8 mouse cellular contexts compared by ENCODE assay signal in the genomic region with DNA sequence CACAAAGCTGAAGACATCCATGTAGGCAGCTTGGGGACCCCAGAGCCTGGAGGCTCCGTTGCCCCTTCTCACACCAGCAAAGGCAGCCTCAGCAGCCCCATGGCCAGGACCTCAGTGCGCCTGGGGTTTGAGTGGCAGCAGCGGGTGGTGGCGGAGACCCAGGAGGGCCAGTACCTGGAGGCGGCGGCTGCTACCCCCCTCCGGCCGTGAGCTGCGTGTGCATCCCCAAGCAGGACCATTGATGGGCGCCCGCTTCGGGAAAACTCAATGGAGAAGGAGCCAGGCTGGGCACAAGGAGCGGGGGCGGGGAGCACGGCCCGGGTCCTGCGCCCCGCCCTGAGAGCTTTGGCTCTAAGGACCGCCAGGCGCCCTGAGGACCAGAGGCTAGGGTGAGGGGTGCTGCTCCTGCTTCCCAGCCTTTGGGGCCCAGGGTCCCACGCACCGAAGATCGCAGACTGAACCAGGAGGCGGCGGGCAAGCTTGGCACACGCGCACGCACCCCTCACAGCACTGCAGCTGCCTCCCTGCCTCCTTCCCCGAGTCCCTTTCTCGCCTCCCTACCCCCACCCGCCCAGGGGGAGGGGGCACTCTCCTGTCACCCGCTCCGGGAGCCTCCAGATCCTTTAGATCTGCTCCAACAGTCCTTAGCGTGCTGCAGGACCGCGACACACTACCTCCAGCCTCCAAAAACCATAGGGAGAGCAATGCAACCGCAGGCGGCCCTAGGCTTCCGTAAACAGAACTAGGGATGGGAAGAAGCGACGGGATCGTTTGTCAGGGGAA.
DNase-seq lines count a peak whose midpoint lies in the region; ATAC-seq and TF ChIP-seq lines count a peak whose summit lies in the region.

No protein-coding gene starts in this region.

- intact Hi-C loops in left cerebral cortex, postnatal 4 days (cut with DNase I): loop anchor here (10.0 kb wide), 1 partner anchor 522 kb away; no protein-coding TSS in a partner anchor

- peak overlapping the region; percentile 42 for H3K4me3 ChIP-seq in heart, embryonic 11.5 days (ENCODE audit: low read depth, low read length)
- peak overlapping the region; percentile 60 to 62 for H3K4me3 ChIP-seq in ES-E14 (ENCODE audit: insufficient read depth in 1 of 2, low read depth in 1 of 2, low read length in 2 of 2, poor library complexity in 1 of 2, severe bottlenecking in 1 of 2)
- H3K4me3 ChIP-seq in hindbrain, embryonic 11.5 days (ENCODE audit: low read depth, low read length): peak overlapping the region; percentile 40

- H3K36me3 ChIP-seq in heart, embryonic 11.5 days (ENCODE audit: control insufficient read depth, insufficient read depth, low read length): no peaks in the 10 kb centered on the region
- H3K36me3 ChIP-seq in ES-E14 (ENCODE audit: control insufficient read depth, insufficient read depth, low read length, poor library complexity, severe bottlenecking): no peaks in the 10 kb centered on the region
- no peaks in the 10 kb centered on the region for H3K36me3 ChIP-seq in hindbrain, embryonic 11.5 days (ENCODE audit: control insufficient read depth, insufficient read depth, low read length)

- no peak for DNase-seq in heart, postnatal 4 days
- no peak for DNase-seq in ES-E14 (ENCODE audit: low read depth, low spot score)
- DNase-seq in cerebellum, postnatal 36 days: peak; percentile 16 to 19
- peak; percentile 46 for DNase-seq in hindbrain, embryonic 11.5 days (ENCODE audit: low spot score)
- peak; percentile 32 for DNase-seq in left cerebral cortex, postnatal 4 days
- DNase-seq in right cerebral cortex, postnatal 10 days (ENCODE audit: low spot score in 2 of 2): peak; percentile 51 to 59
- no peak for DNase-seq in yolk sac, embryonic 10.5 days (ENCODE audit: low spot score)

- no peak overlapping the region for H3K27ac ChIP-seq in heart, embryonic 11.5 days (ENCODE audit: low read depth, low read length)
- no peak overlapping the region for H3K27ac ChIP-seq in ES-E14 (ENCODE audit: insufficient read depth, low read depth, low read length, poor library complexity, severe bottlenecking)
- H3K27ac ChIP-seq in hindbrain, embryonic 11.5 days (ENCODE audit: low read depth, low read length): no peak overlapping the region

- peaks cover 26% of the 10 kb centered on the region for H3K27me3 ChIP-seq in heart, embryonic 11.5 days (ENCODE audit: control insufficient read depth, insufficient read depth, low read length)
- peaks cover 32% of the 10 kb centered on the region for H3K27me3 ChIP-seq in hindbrain, embryonic 11.5 days (ENCODE audit: control insufficient read depth, insufficient read depth, low read length)

- in situ Hi-C loops in ES-E14 (cut with MboI; ENCODE audit: low sequenced_read_pairs in 2 of 2, unreplicated experiment in 2 of 2): no loop called here

- no peaks in the 10 kb centered on the region for H3K9me3 ChIP-seq in heart, embryonic 11.5 days (replicated peaks; ENCODE audit: control insufficient read depth, low read length)
- H3K9me3 ChIP-seq in ES-E14 (ENCODE audit: control insufficient read depth, insufficient read depth, low read depth, low read length): no peaks in the 10 kb centered on the region
- H3K9me3 ChIP-seq in hindbrain, embryonic 11.5 days (ENCODE audit: control insufficient read depth, low read length): no peaks in the 10 kb centered on the region

- no peaks in the 10 kb centered on the region for H3K4me1 ChIP-seq in heart, embryonic 11.5 days (ENCODE audit: control insufficient read depth, insufficient read depth, low read length)
- H3K4me1 ChIP-seq in ES-E14 (ENCODE audit: control insufficient read depth in 2 of 2, insufficient read depth in 2 of 2, low read length in 2 of 2, poor library complexity in 1 of 2): no peaks in the 10 kb centered on the region
- no peaks in the 10 kb centered on the region for H3K4me1 ChIP-seq in hindbrain, embryonic 11.5 days (replicated peaks; ENCODE audit: control insufficient read depth, insufficient read depth, low read length)

- no peak for ATAC-seq in heart, embryonic 11.5 days (replicated peaks; ENCODE audit: insufficient number of reproducible peaks, low FRiP score, low TSS enrichment)
- peak; percentile 88 for ATAC-seq in hindbrain, embryonic 11.5 days (ENCODE audit: low FRiP score)

- H3K4me2 ChIP-seq in heart, embryonic 11.5 days: peak overlapping the region; percentile 77
- peak overlapping the region; percentile 77 for H3K4me2 ChIP-seq in hindbrain, embryonic 11.5 days (replicated peaks; ENCODE audit: low read depth, low read length)

- WGBS in heart, embryonic 11.5 days (ENCODE audit: insufficient replicate concordance): 14% methylated on average over 40 of the region's 42 CpGs
- 11% methylated on average over 27 of the region's 42 CpGs for WGBS in hindbrain, embryonic 11.5 days

- H3K9ac ChIP-seq in heart, embryonic 11.5 days (ENCODE audit: low read depth, low read length): no peak overlapping the region
- peak overlapping the region; percentile 12; the same call in 1 of the 2 replicates for H3K9ac ChIP-seq in ES-E14 (ENCODE audit: insufficient read depth, low read depth, low read length, poor library complexity, severe bottlenecking)
- peak overlapping the region; percentile 42 for H3K9ac ChIP-seq in hindbrain, embryonic 11.5 days (ENCODE audit: low read depth, low read length)

TF ChIP-seq in ES-E14, 5 proteins besides CTCF, POLR2A, EP300 and RAD21:
- TF ChIP-seq ZNF384 (IDR thresholded peaks at IDR 0.05; ENCODE audit: low read depth, low read length): no peak
- TF ChIP-seq MAFK (IDR thresholded peaks at IDR 0.05; ENCODE audit: insufficient read depth, low read depth, low read length): no peak
- no peak for TF ChIP-seq HCFC1 (IDR thresholded peaks at IDR 0.05; ENCODE audit: borderline replicate concordance, insufficient read depth, low read length)
- no peak for TF ChIP-seq ZC3H11A (IDR thresholded peaks at IDR 0.05; ENCODE audit: borderline replicate concordance, low read depth, low read length)
- TF ChIP-seq CHD2 (IDR thresholded peaks at IDR 0.05; ENCODE audit: low read depth, low read length): no peak

Comparison
In these comparisons a context has a peak if more than half of its experiments do, and no peak if none do; other contexts are left out.
1. DNase-seq: peak in cerebellum, postnatal 36 days (2 of 2), hindbrain, embryonic 11.5 days (single experiment), left cerebral cortex, postnatal 4 days (single experiment) and right cerebral cortex, postnatal 10 days (2 of 2); none in heart, postnatal 4 days (single experiment), ES-E14 (single experiment) and yolk sac, embryonic 10.5 days (single experiment).
2. Peak in every context shown above with its lines, with median percentiles within 50 percentile points of each other: H3K4me3 ChIP-seq.